Mouse (Mus musculus) WW6 (cell line): ENCODE data around the gene Stard5.

Source experiments
- DNase-seq: peaks from one replicate; pipeline ENCODE4 v3.0.0-alpha.2; 2013; ENCODE audit warnings: low read depth, low spot score

Stard5 gene

GRCm38 (mm10) chr7:83666087-83666595 lies 34.4 kb downstream of the Stard5 start:
- DNase-seq: no peak

DNA sequence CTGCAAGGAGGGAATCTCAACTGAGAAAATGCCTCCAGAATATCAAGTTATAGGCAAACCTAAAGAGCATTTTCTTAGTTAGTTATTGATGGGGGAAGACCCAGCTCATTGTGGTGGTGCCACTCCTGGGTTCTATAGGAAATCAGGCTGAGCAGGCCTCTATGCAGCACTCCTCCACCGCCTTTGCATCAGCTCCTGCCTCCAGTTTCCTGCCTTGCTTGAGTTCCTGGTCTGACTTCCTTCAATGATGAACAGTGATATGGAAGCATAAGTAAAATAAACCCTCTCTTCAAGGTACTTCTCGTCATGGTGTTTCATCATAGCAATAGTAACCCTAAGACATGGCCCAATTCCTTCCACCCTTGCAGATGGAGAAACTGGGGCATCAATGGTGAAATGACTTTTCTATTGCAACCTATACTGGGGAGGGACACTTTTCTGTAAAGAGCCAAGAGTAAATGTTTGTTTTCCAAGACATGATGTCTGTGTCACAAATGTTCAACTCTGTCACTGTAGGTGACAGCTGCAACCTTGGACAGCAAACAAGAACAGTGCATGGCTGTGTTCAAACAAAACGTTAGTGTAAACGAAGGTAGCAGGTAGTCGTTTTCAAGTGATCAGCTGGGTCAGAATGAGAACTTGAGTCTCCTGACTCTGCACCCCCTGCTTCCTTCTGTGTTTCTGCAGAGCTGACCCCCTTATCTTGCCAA lies 36.3 kb downstream of the Stard5 start:
- no peak for DNase-seq

- no peak for DNase-seq
Measured at GRCm38 (mm10) chr7:83668724-83669123, 37.0 kb downstream of the Stard5 start.

DNA sequence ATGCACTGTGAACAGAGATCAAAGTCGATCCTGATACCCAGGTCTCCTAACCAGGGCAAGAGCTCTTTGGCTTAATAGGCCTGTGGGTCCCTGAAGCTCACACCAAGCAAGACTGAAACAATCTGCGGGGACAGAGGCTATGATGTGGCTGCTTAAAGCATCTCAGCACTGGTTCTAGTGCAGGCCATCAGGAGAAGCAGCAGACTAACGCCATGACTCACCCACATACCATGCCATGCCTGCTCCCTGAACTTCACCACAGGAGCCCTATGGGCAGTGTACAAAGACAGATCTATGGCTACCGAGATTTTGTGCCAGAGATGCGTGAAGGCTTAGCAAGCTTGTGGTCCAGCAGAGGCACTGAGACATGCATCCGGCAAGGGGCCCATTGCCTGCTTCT lies 39.8 kb downstream of the Stard5 start:
- no peak for DNase-seq

- no peak for DNase-seq
Measured at GRCm38 (mm10) chr7:83675545-83676254, 43.9 kb downstream of the Stard5 start.

DNA sequence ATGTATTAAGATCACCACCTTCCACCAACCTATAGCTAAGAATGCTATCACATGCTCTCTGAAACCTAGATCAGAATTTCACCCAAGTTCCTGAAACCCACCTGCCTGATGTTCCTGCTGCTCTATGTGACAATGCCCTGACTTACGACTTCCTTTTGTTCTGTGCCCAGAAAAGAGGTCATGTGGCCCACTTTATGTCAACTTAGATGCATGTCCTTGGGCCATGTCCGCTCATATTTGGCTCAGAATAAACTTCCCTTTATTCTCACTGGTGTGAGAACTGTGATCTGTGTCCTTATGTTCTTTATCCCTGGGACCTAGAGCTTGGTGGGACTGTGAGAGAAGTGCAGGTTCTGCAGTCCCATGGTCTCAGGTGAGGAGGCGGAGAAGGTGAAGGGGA lies 45.5 kb downstream of the Stard5 start:
- no peak for DNase-seq

GRCm38 (mm10) chr7:83678506-83678905 lies 46.7 kb downstream of the Stard5 start:
- no peak for DNase-seq

DNA sequence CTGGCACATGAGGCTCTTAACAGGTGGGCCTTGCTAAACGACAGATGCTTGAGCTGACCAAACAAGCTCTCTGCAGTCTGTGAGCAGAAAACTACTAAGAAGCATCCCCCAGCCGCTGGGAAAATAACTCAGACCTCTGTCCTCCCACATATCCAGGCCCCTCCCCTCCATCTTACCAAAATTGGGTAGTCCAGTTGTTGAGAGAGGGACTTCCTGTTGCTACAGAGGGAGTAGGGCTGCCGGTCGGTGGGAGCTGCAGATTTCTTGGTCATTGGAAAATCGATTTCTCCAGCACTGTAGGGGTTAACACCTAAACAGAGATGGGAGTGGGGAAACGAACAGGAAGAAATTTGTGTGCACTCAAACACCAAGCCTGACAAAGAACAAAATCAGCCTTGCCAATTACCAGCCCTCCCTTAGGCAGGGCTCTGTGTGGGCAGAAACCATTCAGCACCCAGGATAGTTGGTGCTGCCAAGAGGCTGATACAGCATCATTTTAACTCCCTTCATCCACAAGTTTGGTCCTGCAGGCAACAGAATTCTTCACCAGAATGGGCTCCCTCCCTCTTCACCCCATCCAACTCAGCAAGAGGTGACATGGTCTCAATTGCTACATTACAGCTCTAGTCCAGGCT lies 51.0 kb downstream of the Stard5 start:
- no peak for DNase-seq

DNA sequence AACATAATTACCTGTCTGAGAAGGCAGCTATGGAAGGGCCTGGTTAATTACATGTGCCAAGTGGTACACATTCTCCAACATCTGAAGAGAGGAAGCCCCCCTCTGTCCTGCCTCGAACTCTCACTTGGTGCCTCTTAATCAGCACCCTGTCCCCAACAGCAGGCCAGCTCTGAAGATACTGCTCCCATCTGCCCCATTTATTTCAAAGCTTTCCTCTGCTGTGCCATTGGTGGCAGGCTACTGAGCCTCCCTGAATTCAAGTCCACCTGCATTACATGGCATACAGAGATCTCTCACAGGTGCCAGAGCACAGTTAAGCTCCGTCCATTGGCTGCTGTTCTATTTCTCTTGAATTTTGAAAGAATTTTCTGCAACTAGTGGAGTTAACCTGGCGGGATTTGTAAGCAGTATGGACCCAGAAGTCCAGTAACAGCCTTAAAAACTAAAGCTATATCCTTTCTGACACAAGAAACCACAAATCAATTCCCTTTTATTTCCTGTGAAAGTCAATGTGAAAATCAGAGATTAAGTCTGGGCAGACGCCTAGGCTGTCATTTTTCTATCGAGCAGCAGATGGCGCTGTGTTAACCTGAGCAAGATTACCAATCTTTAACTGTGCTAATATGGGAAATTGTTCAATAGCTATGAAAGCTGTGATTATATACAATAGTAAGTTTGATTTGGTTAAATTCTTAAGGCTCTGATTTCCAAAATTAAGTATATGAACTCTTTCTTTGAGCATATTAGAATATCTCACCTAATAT lies 63.9 kb downstream of the Stard5 start:
- DNase-seq: no peak

DNA sequence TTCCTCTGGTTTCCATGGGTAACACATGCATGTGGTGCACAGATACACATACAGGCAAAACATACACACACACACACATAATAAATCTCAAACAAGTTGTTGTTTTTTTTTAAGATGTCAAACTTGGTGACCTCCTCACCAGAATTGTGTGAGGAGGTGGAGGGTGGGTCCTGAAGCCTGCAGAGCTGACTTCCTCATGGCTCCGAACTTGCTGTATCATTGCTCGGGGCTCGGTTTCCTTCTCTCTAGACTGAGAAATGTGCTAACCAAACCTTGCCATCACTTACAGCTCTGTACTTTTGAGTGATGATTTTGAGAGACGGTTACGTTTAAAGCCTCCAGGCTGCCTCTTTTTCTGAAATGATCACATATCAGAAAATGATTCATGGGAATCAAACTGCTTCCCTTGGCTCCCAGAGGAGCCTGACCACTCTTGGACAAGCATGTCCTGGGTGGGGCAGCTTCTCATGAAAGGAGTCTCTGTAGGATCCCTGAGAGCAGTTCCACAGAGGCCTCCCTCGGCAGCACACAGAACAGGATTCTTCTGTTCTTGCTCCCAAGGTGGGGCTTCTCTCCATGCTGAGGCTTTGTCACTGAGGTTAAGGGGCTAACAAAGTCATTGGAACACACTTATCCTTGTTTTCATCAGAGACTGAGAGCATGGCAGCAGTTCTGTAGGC lies 67.4 kb downstream of the Stard5 start:
- DNase-seq: no peak
